Mouse (Mus musculus): Measurements from ENCODE around the gene Commd7. TPM values are rescaled to one million over a fixed set of nuclear protein-coding genes. Genes with fewer than 3 reads are reported as not detected.
A peak's percentile ranks its signal among the peaks of the same experiment; 100 is the strongest.

Gene Commd7
- total and polyA plus RNA-seq, 2 experiments from 2014 or later = 10.5 to 45.5 TPM

GRCm38 (mm10) chr2:153603724-153604123 lies 28.9 kb downstream of the Commd7 start:
- H3K36me3 ChIP-seq (replicated peaks; ENCODE audit: control insufficient read depth, insufficient read depth, low read length) = no peaks in the 10 kb centered on the region
- H3K4me2 ChIP-seq (ENCODE audit: low read depth, low read length) = no peak overlapping the region
- whole genome bisulfite sequencing = 46% methylated on average over 4 of the region's 4 CpGs
- peaks cover 9% of the 10 kb centered on the region; the same call in 1 of the 2 replicates for H3K4me1 ChIP-seq (ENCODE audit: control insufficient read depth, insufficient read depth)
- no peaks in the 10 kb centered on the region for H3K9me3 ChIP-seq (replicated peaks; ENCODE audit: control insufficient read depth, low read length)
- no peak overlapping the region for H3K9ac ChIP-seq (replicated peaks; ENCODE audit: low read depth, low read length)
- no peaks in the 10 kb centered on the region for H3K27me3 ChIP-seq (ENCODE audit: control insufficient read depth, insufficient read depth, low read length)
- ATAC-seq (ENCODE audit: insufficient read depth, low read depth) = no peak
- H3K27ac ChIP-seq (ENCODE audit: low read depth) = no peak overlapping the region
- TF ChIP-seq CTCF (IDR thresholded peaks at IDR 0.05; ENCODE audit: low read depth) = no peak
- TF ChIP-seq EP300 (IDR thresholded peaks at IDR 0.05; ENCODE audit: low read depth) = no peak
- H3K4me3 ChIP-seq (ENCODE audit: low read depth, low read length) = no peak overlapping the region
- DNase-seq (ENCODE audit: low spot score) = no peak

- H3K27ac ChIP-seq (ENCODE audit: low read depth) = peak overlapping the region; percentile 57
- peak; percentile 70 for ATAC-seq (ENCODE audit: insufficient read depth, low read depth)
- H3K4me2 ChIP-seq (ENCODE audit: low read depth, low read length) = no peak overlapping the region
- H3K4me3 ChIP-seq (ENCODE audit: low read depth, low read length) = no peak overlapping the region
- no peaks in the 10 kb centered on the region for H3K36me3 ChIP-seq (replicated peaks; ENCODE audit: control insufficient read depth, insufficient read depth, low read length)
- peak; percentile 60 for DNase-seq (ENCODE audit: low spot score)
- no peaks in the 10 kb centered on the region for H3K9me3 ChIP-seq (replicated peaks; ENCODE audit: control insufficient read depth, low read length)
- peaks cover 6% of the 10 kb centered on the region; the same call in 1 of the 2 replicates for H3K4me1 ChIP-seq (ENCODE audit: control insufficient read depth, insufficient read depth)
- no peak for TF ChIP-seq EP300 (IDR thresholded peaks at IDR 0.05; ENCODE audit: low read depth)
- TF ChIP-seq CTCF (IDR thresholded peaks at IDR 0.05; ENCODE audit: low read depth) = no peak
- no peak overlapping the region for H3K9ac ChIP-seq (replicated peaks; ENCODE audit: low read depth, low read length)
- WGBS = 51% methylated on average over 16 of the region's 16 CpGs
- H3K27me3 ChIP-seq (ENCODE audit: control insufficient read depth, insufficient read depth, low read length) = no peaks in the 10 kb centered on the region
Observed at GRCm38 (mm10) chr2:153600667-153601648, 31.6 kb downstream of the Commd7 start.

GRCm38 (mm10) chr2:153600021-153600666 lies 32.4 kb downstream of the Commd7 start:
- ATAC-seq (ENCODE audit: insufficient read depth, low read depth) (peak; percentile 81), DNase-seq (ENCODE audit: low spot score) (peak; percentile 69)
- peaks cover 6% of the 10 kb centered on the region; the same call in 1 of the 2 replicates for H3K4me1 ChIP-seq (ENCODE audit: control insufficient read depth, insufficient read depth)
- no peaks in the 10 kb centered on the region for H3K9me3 ChIP-seq (replicated peaks; ENCODE audit: control insufficient read depth, low read length)
- no peak overlapping the region for H3K4me2 ChIP-seq (ENCODE audit: low read depth, low read length)
- H3K27ac ChIP-seq (ENCODE audit: low read depth) = peak overlapping the region; percentile 57
- H3K27me3 ChIP-seq (ENCODE audit: control insufficient read depth, insufficient read depth, low read length) = no peaks in the 10 kb centered on the region
- H3K4me3 ChIP-seq (ENCODE audit: low read depth, low read length) = no peak overlapping the region
- 53% methylated on average over 6 of the region's 6 CpGs for WGBS
- no peak for TF ChIP-seq EP300 (IDR thresholded peaks at IDR 0.05; ENCODE audit: low read depth)
- peak; percentile 57 for TF ChIP-seq CTCF (IDR thresholded peaks at IDR 0.05; ENCODE audit: low read depth)
- H3K36me3 ChIP-seq (replicated peaks; ENCODE audit: control insufficient read depth, insufficient read depth, low read length) = no peaks in the 10 kb centered on the region
- H3K9ac ChIP-seq (replicated peaks; ENCODE audit: low read depth, low read length) = no peak overlapping the region

GRCm38 (mm10) chr2:153597626-153598025 lies 35.0 kb downstream of the Commd7 start:
- DNase-seq (ENCODE audit: low spot score) (no peak), ATAC-seq (ENCODE audit: insufficient read depth, low read depth) (no peak)
- H3K4me3 ChIP-seq (ENCODE audit: low read depth, low read length) = no peak overlapping the region
- H3K4me2 ChIP-seq (ENCODE audit: low read depth, low read length) = no peak overlapping the region
- TF ChIP-seq CTCF (IDR thresholded peaks at IDR 0.05; ENCODE audit: low read depth) = no peak
- no peak for TF ChIP-seq EP300 (IDR thresholded peaks at IDR 0.05; ENCODE audit: low read depth)
- H3K9ac ChIP-seq (replicated peaks; ENCODE audit: low read depth, low read length) = no peak overlapping the region
- H3K9me3 ChIP-seq (replicated peaks; ENCODE audit: control insufficient read depth, low read length) = no peaks in the 10 kb centered on the region
- 58% methylated on average over 4 of the region's 4 CpGs for WGBS
- no peaks in the 10 kb centered on the region for H3K27me3 ChIP-seq (ENCODE audit: control insufficient read depth, insufficient read depth, low read length)
- no peaks in the 10 kb centered on the region for H3K36me3 ChIP-seq (replicated peaks; ENCODE audit: control insufficient read depth, insufficient read depth, low read length)
- H3K4me1 ChIP-seq (ENCODE audit: control insufficient read depth, insufficient read depth) = peaks cover 6% of the 10 kb centered on the region; the same call in 1 of the 2 replicates
- H3K27ac ChIP-seq (ENCODE audit: low read depth) = no peak overlapping the region

- no peaks in the 10 kb centered on the region for H3K9me3 ChIP-seq (replicated peaks; ENCODE audit: control insufficient read depth, low read length)
- no peak overlapping the region for H3K4me3 ChIP-seq (ENCODE audit: low read depth, low read length)
- H3K4me1 ChIP-seq (ENCODE audit: control insufficient read depth, insufficient read depth) = peaks cover 6% of the 10 kb centered on the region; the same call in 1 of the 2 replicates
- no peaks in the 10 kb centered on the region for H3K36me3 ChIP-seq (replicated peaks; ENCODE audit: control insufficient read depth, insufficient read depth, low read length)
- H3K27ac ChIP-seq (ENCODE audit: low read depth) = no peak overlapping the region
- 85% methylated on average over 3 of the region's 3 CpGs for WGBS
- no peak for ATAC-seq (ENCODE audit: insufficient read depth, low read depth)
- no peak for DNase-seq (ENCODE audit: low spot score)
- no peaks in the 10 kb centered on the region for H3K27me3 ChIP-seq (ENCODE audit: control insufficient read depth, insufficient read depth, low read length)
- no peak overlapping the region for H3K4me2 ChIP-seq (ENCODE audit: low read depth, low read length)
- no peak overlapping the region for H3K9ac ChIP-seq (replicated peaks; ENCODE audit: low read depth, low read length)
- TF ChIP-seq EP300 (IDR thresholded peaks at IDR 0.05; ENCODE audit: low read depth) = no peak
- TF ChIP-seq CTCF (IDR thresholded peaks at IDR 0.05; ENCODE audit: low read depth) = no peak
Observed at GRCm38 (mm10) chr2:153597014-153597413, 35.6 kb downstream of the Commd7 start.

Measured in heart, postnatal 0 days (tissue).